Mouse (Mus musculus): ENCODE measurements around the gene Ldha.
"Not testable (repeated sequence)": the region's sequence is repeated elsewhere in the genome, so short reads cannot be mapped to it uniquely, and the experiment has no call there.

Gene Ldha

GRCm38 (mm10) chr7:46881941-46882340 is 40.7 kb downstream of the Ldha start:
- DNase-seq, result not testable (repeated sequence)

GRCm38 (mm10) chr7:46883304-46883703 is 42.0 kb downstream of the Ldha start:
- DNase-seq, result no peak

DNA sequence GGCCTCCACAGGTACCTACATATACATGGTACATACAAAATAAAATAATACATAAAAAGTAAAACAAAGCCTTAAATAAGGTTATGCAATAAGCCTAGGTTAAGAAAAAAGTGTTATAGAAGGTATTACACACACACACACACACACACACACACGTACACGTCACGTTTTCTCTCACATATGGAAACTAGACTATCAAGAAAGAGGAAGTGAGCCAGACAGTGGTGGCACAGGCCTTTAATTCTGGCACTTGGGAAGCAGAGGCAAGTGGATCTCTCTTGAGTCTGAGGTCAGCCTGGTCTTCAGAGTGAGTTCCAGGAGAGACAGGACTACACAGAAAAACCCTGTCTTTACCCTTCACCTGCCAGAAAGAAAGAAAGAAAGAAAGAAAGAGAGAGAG is 54.2 kb downstream of the Ldha start:
- no peak for DNase-seq

DNA sequence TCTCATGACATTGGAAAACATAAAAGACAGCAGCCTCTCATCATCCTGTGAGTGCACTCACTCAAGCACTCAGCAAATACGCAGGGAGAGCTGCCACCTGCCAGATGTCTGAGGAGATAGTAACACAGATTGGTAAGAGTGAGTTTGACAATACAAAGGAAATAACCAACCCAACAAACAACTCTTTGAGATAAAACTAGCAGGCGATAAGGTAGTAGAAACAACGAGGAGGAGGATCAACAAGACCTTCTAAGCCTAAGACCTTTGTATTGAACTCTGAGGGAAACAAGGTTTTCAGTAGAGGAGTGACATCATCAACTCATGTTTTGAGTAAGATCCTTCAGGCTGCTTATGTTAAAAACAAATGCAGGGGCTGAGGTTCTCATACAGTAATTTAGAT is 58.1 kb downstream of the Ldha start:
- no peak for DNase-seq
